Mouse (Mus musculus) midbrain, embryonic 10.5 days (tissue): Measurements from ENCODE around the gene Slc6a20b. TPM values are rescaled to one million over a fixed set of nuclear protein-coding genes. Genes with fewer than 3 reads are reported as not detected.

Experiments used
- DNase-seq: peaks from one replicate; pipeline ENCODE4 v3.0.0-alpha.2; 2017; ENCODE audit warnings: low spot score
- H3K27ac ChIP-seq: fragments of 300-500 bp; sonication (generic); replicated peaks from 2 replicates; pipeline ENCODE4 v1.5.1; 2016; ENCODE audit warnings: mild to moderate bottlenecking
- H3K27me3 ChIP-seq: fragments of 300-500 bp; sonication (generic); 2 replicates; pipeline ENCODE4 v1.6.1; 2016; ENCODE audit warnings: low read depth, mild to moderate bottlenecking; ENCODE audit not compliant: poor library complexity, severe bottlenecking
- H3K36me3 ChIP-seq: fragments of 300-500 bp; sonication (generic); 2 replicates; pipeline ENCODE4 v1.6.1; 2016; ENCODE audit warnings: mild to moderate bottlenecking, moderate library complexity
- H3K4me1 ChIP-seq: fragments of 300-500 bp; sonication (generic); 2 replicates; pipeline ENCODE4 v1.6.1; 2016
- H3K4me3 ChIP-seq: fragments of 300-500 bp; sonication (generic); 2 replicates; pipeline ENCODE4 v1.5.1; 2016; ENCODE audit warnings: mild to moderate bottlenecking, moderate library complexity
- H3K9me3 ChIP-seq: fragments of 300-500 bp; sonication (generic); replicated peaks from 2 replicates; pipeline ENCODE4 v1.6.1; 2016; ENCODE audit warnings: mild to moderate bottlenecking
- WGBS: fragments of 180-500 bp; shearing (Covaris S2); methylation state at CpG from one replicate; pipeline ENCODE4 v1.1.7; 2016; 5-methylcytosine and 5-hydroxymethylcytosine counted together
- polyA plus RNA-seq: library from polyadenylated mRNA; unstranded; fragments of >200 nt; fragmentation: Nextera tagmentation; extraction: Ambion mirVana; gene quantifications from 2 replicates; pipeline ENCODE4 v1.2.1, GENCODE M21; 2016

Gene Slc6a20b
- polyA plus RNA-seq, 1 experiment from 2014 or later = 0.20 TPM

GRCm38 (mm10) chr9:123636771-123637170 lies 4.4 kb upstream of the Slc6a20b start:
- Histone ChIP-seq H3K27ac (no peak overlapping the region), H3K4me3 (no peak overlapping the region), H3K36me3 (no peaks in the 10 kb centered on the region), H3K27me3 (no peaks in the 10 kb centered on the region), H3K4me1 (no peaks in the 10 kb centered on the region), H3K9me3 (no peaks in the 10 kb centered on the region)
- 74% methylated on average over 5 of the region's 5 CpGs for WGBS
- no peak for DNase-seq

- H3K9me3 ChIP-seq = no peaks in the 10 kb centered on the region
- 98% methylated on average over 3 of the region's 3 CpGs for WGBS
- H3K27me3 ChIP-seq = no peaks in the 10 kb centered on the region
- no peaks in the 10 kb centered on the region for H3K36me3 ChIP-seq
- no peaks in the 10 kb centered on the region for H3K4me1 ChIP-seq
- no peak overlapping the region for H3K4me3 ChIP-seq
- DNase-seq = no peak
- H3K27ac ChIP-seq = no peak overlapping the region
These were observed 628 bp upstream of the Slc6a20b start for GRCm38 (mm10) chr9:123632993-123633392.

- H3K4me3 ChIP-seq = no peak overlapping the region
- H3K27ac ChIP-seq = no peak overlapping the region
- H3K9me3 ChIP-seq = no peaks in the 10 kb centered on the region
- WGBS = 91% methylated on average over 3 of the region's 3 CpGs
- no peaks in the 10 kb centered on the region for H3K4me1 ChIP-seq
- H3K36me3 ChIP-seq = no peaks in the 10 kb centered on the region
- H3K27me3 ChIP-seq = no peaks in the 10 kb centered on the region
- DNase-seq = no peak
These were observed 699 bp downstream of the Slc6a20b start for GRCm38 (mm10) chr9:123631666-123632065.

- no peak overlapping the region for H3K27ac ChIP-seq
- H3K9me3 ChIP-seq = no peaks in the 10 kb centered on the region
- no peaks in the 10 kb centered on the region for H3K4me1 ChIP-seq
- DNase-seq = no peak
- H3K36me3 ChIP-seq = no peaks in the 10 kb centered on the region
- 92% methylated on average over 11 of the region's 11 CpGs for WGBS
- H3K4me3 ChIP-seq = no peak overlapping the region
- H3K27me3 ChIP-seq = no peaks in the 10 kb centered on the region
These were observed 6.5 kb downstream of the Slc6a20b start for GRCm38 (mm10) chr9:123625821-123626220.

GRCm38 (mm10) chr9:123624741-123625140 lies 7.6 kb downstream of the Slc6a20b start:
- H3K27me3 ChIP-seq = no peaks in the 10 kb centered on the region
- H3K36me3 ChIP-seq = no peaks in the 10 kb centered on the region
- WGBS = 92% methylated on average over 2 of the region's 2 CpGs
- H3K4me3 ChIP-seq = no peak overlapping the region
- H3K9me3 ChIP-seq = no peaks in the 10 kb centered on the region
- no peaks in the 10 kb centered on the region for H3K4me1 ChIP-seq
- DNase-seq = no peak
- H3K27ac ChIP-seq = no peak overlapping the region

- Histone ChIP-seq H3K4me3 (no peak overlapping the region), H3K9me3 (no peaks in the 10 kb centered on the region), H3K36me3 (no peaks in the 10 kb centered on the region), H3K27ac (no peak overlapping the region), H3K4me1 (no peaks in the 10 kb centered on the region), H3K27me3 (no peaks in the 10 kb centered on the region)
- no peak for DNase-seq
- 89% methylated on average over 5 of the region's 5 CpGs for WGBS
These were observed 11.9 kb downstream of the Slc6a20b start for GRCm38 (mm10) chr9:123620311-123621098.

- no peak overlapping the region for H3K27ac ChIP-seq
- WGBS = 91% methylated on average over 1 of the region's 1 CpGs
- H3K4me1 ChIP-seq = no peaks in the 10 kb centered on the region
- H3K9me3 ChIP-seq = no peaks in the 10 kb centered on the region
- no peak for DNase-seq
- no peaks in the 10 kb centered on the region for H3K27me3 ChIP-seq
- no peaks in the 10 kb centered on the region for H3K36me3 ChIP-seq
- H3K4me3 ChIP-seq = no peak overlapping the region
These were observed 30.8 kb downstream of the Slc6a20b start for GRCm38 (mm10) chr9:123601529-123601928.

- Histone ChIP-seq H3K4me1 (no peaks in the 10 kb centered on the region), H3K9me3 (no peaks in the 10 kb centered on the region), H3K27me3 (no peaks in the 10 kb centered on the region), H3K36me3 (peaks cover 21% of the 10 kb centered on the region), H3K27ac (no peak overlapping the region), H3K4me3 (no peak overlapping the region)
- no peak for DNase-seq
- WGBS = 89% methylated on average over 2 of the region's 2 CpGs
These were observed 35.0 kb downstream of the Slc6a20b start for GRCm38 (mm10) chr9:123597376-123597775.

- no peaks in the 10 kb centered on the region for H3K9me3 ChIP-seq
- no peak overlapping the region for H3K27ac ChIP-seq
- no peak for DNase-seq
- no peaks in the 10 kb centered on the region for H3K4me1 ChIP-seq
- 92% methylated on average over 2 of the region's 2 CpGs for WGBS
- H3K27me3 ChIP-seq = no peaks in the 10 kb centered on the region
- H3K4me3 ChIP-seq = no peak overlapping the region
- peaks cover 21% of the 10 kb centered on the region for H3K36me3 ChIP-seq
These were observed 35.5 kb downstream of the Slc6a20b start for GRCm38 (mm10) chr9:123596910-123597309.

- Histone ChIP-seq H3K27me3 (no peaks in the 10 kb centered on the region), H3K4me1 (no peaks in the 10 kb centered on the region), H3K27ac (no peak overlapping the region), H3K36me3 (peaks cover 25% of the 10 kb centered on the region), H3K4me3 (no peak overlapping the region), H3K9me3 (no peaks in the 10 kb centered on the region)
- WGBS = 96% methylated on average over 4 of the region's 4 CpGs
- DNase-seq = no peak
These were observed 37.2 kb downstream of the Slc6a20b start for GRCm38 (mm10) chr9:123595194-123595593.

- DNase-seq = no peak
- Histone ChIP-seq H3K4me3 (no peak overlapping the region), H3K27me3 (no peaks in the 10 kb centered on the region), H3K4me1 (no peaks in the 10 kb centered on the region), H3K9me3 (no peaks in the 10 kb centered on the region), H3K36me3 (peaks cover 57% of the 10 kb centered on the region), H3K27ac (no peak overlapping the region)
- 87% methylated on average over 7 of the region's 7 CpGs for WGBS
These were observed 43.0 kb downstream of the Slc6a20b start for GRCm38 (mm10) chr9:123589240-123589910.

GRCm38 (mm10) chr9:123577360-123578192 lies 54.8 kb downstream of the Slc6a20b start:
- H3K9me3 ChIP-seq = no peaks in the 10 kb centered on the region
- no peaks in the 10 kb centered on the region for H3K27me3 ChIP-seq
- no peak overlapping the region for H3K4me3 ChIP-seq
- H3K36me3 ChIP-seq = peaks cover 30% of the 10 kb centered on the region
- H3K27ac ChIP-seq = no peak overlapping the region
- no peak for DNase-seq
- no peaks in the 10 kb centered on the region for H3K4me1 ChIP-seq
- 90% methylated on average over 10 of the region's 10 CpGs for WGBS
